Mouse (Mus musculus): ENCODE results near the gene Bik.

DNA sequence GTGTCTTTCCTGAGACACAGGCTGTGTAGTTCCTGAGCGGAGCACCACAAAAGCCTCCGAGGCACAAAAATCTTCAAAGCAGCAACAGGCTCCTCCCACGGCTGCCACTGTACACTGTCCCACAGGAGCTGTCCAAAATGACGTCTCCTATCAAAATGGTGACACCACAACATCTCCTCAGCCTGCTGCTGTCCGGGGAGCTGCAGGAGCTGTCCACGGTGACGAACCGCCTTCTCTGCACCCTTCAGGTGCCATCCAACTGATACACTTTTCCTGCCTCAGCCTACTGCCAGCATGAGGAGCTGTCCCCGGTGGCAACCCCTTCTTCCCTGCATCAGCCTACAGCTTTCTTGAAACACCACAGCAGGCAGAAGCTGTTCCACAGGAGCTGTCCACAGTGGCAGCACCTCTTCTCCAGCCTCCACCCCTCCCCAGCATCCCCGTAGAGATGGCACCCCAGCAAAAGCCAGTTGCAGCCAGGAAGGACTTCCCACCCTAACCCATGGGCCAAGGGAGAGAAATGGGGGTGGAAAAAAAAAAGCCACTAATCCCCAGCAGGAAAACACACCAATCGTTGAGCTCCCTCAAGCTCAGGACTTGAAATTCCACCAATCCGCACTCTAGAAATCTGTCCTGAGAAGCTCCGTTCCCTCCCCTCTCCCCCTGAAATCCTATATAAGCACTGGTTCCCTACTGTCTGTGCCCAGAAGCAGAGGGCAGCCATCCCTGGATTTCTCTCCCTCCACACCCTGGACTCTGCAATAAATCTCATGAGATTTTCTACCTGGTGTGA, 14.0 kb upstream of the Bik start:
- TF ChIP-seq CTCF (IDR thresholded peaks at IDR 0.05; ENCODE audit: low read depth) (no peak), EP300 (IDR thresholded peaks at IDR 0.05; ENCODE audit: low read depth) (no peak)

Data from liver, postnatal 0 days (tissue).